Mouse (Mus musculus) adipose tissue, adult 10 weeks (tissue): Measurements from ENCODE around the gene Cby1. TPM values are rescaled to one million over a fixed set of nuclear protein-coding genes. Genes with fewer than 3 reads are reported as not detected.

Experiments
- polyA plus RNA-seq: library from polyadenylated mRNA; stranded (reverse); fragments of 350-450 nt; fragmentation: Illumina TruSeq; extraction: RNeasy Lipid Tissue Mini Kit (QIAGEN cat#74804); gene quantifications from one replicate; pipeline ENCODE4 v1.2.3, GENCODE M21; 2014; ENCODE audit warnings: low read depth, low replicate concordance

Cby1 gene
- 23.7 TPM for polyA plus RNA-seq

DNA sequence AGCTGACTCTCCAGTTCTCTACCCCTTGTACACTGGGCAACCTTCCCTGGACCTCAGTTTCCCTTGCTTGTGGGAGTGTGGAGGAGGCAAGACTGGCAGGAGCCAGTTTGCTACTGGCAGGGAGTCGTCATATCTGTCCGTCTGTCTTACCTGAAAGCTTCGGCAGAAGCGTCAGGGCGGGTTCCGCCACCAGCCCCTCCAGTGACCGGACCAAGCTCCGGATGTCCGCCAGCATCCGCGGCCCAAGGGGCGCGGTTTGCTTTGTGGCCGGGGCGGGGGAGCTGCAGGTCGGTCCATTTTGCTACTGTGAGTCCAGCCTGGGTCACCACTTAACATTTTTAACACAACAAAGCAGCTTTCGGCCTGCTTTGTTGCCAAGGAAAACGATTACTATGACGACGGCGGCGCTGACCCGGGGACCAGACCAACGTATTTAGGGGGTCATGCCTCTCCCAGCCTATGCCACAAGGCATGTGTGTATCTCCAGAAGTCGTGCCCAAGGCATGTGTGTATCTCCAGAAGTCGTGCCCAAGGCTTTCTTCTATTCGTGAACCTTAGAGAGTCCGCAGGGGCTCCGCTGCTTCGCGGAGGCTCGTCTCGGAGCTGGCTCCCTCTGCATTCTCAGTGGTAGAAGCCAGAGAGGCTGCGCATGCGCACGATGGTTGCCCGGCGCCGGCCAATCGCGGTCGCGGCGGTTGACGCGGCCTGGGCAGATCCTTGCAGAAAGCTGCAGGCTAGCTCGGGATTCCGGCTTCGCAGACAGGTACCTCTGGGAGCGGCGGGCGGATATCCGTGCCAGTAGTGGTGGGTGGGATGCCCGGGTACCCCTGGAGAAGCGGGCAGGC lies at the start of gene Cby1, which contains the start of gene Fam227a:
Gene Cby1, plus strand, starts transcription at position 669 of the 845 bp plus-strand sequence.
Gene Fam227a, minus strand, starts transcription at position 426 of the 845 bp plus-strand sequence.

DNA sequence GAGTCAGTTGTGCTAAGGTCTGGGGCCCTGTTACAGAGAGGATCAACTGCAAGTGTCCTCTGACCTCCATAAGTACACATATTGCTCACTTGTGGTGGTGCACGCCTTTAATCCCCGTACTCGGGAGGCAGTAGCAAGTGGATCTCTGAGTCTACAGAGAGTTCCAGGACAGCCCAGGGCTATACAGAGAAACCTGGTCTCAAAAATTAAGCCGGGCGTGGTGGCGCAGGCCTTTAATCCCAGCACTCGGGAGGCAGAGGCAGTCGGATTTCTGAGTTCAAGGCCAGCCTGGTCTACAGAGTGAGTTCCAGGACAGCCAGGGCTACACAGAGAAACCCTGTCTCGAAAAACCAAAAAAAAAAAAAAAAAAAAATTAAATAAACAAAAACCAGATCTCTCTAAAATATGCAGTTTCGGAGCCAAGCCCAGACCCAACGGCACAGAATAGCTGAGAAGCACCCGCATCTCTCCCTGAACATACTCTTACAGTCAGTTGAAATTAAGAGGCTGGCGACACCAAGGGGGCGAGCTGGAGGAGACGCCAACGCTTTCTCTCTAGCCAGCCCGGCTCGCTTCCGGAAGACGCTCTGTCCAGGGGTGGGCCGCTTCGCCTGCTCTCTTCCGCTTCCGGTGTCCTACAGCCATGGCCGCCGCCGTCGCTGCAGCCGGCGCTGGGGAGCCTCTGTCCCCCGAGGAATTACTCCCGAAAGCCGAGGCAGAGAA lies 11.4 kb downstream of the Cby1 start, which contains the start of gene Tomm22:
Gene Tomm22, plus strand, starts transcription at position 613 of the 723 bp plus-strand sequence.

DNA sequence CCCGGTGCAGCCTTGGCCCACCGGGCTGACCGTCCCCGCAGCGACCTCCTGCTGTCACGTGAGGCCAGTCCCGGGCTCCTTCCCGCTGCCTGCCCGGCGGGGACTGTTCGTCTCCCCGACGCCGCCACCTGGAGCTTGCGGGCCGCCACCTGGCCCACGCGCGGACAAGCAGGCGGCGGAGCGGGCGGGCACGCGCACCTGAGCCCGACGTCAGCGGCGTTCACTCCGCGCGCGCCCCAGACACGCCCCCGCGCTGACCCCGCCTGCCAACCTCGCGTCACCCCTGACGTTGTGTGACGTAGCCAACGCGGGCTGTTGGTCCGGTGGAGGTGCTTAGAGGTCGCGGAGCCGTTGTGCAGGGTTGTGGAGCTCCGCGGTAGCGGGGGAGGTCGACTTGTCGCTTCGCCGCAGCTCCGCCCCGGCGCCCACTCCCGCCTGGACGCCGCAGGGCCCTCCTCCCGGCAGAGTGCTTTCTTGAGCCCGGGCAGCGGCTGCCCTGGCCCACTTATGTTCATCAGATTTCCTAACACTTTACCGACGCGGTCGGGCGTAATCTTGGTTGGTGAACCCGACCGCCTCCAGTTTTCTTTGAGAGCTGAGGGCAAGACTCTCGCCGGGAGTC lies 28.8 kb downstream of the Cby1 start, which contains the start of gene Josd1:
Gene Josd1, minus strand, starts transcription at position 274 of the 622 bp plus-strand sequence.

DNA sequence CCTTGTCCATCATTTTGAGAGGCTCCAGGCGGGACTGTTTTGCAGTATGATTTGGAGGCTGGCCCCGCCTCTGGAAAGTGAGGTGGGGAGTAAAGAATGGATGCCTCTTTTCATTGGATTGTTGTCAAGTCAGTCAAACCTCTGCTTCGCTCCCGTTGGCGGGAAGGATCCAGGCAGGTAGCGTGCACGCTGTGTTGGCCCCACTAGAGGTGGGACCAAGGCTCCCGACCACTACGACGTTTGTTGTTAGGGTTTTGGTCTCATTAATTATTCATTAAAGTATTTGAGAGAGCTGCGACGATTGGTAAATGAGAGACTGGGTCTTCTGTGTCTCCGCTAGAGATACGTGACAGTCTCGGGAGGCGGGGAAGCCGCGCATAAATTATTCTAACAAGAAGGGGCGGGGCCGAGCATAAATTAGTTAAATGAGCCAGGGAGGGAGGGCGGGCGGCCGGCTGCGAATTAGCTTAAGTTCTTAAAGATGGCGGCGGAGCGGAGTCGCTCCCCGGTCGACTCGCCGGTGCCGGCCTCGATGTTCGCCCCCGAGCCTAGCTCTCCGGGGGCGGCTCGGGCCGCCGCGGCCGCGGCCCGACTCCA lies 31.5 kb downstream of the Cby1 start, which contains the start of gene Gtpbp1:
Gene Gtpbp1, plus strand, starts transcription at position 420 of the 597 bp plus-strand sequence.

Other genes starting within 250 kb of the Cby1 start
- gene Csnk1e, start 203.6 kb upstream of the Cby1 start, polyA plus RNA-seq: 58.9 TPM
- not detected for gene Kcnj4, start 154.0 kb upstream of the Cby1 start, polyA plus RNA-seq
- 16.6 TPM for gene Kdelr3, start 142.8 kb upstream of the Cby1 start, polyA plus RNA-seq
- 340 TPM for gene Ddx17, start 112.5 kb upstream of the Cby1 start, polyA plus RNA-seq
- 1.0 TPM for gene Dmc1, start 54.1 kb upstream of the Cby1 start, polyA plus RNA-seq
- 5.0 TPM for gene Fam227a, start 243 bp upstream of the Cby1 start, polyA plus RNA-seq
- gene Tomm22, start 11.7 kb downstream of the Cby1 start, polyA plus RNA-seq: 102 TPM
- 28.7 TPM for gene Josd1, start 28.7 kb downstream of the Cby1 start, polyA plus RNA-seq
- gene Gtpbp1, start 31.6 kb downstream of the Cby1 start, polyA plus RNA-seq: 29.5 TPM
- 89.3 TPM for gene Sun2, start 83.3 kb downstream of the Cby1 start, polyA plus RNA-seq
- 28.9 TPM for gene Dnal4, start 118.7 kb downstream of the Cby1 start, polyA plus RNA-seq
- 6.2 TPM for gene Nptxr, start 145.6 kb downstream of the Cby1 start, polyA plus RNA-seq
- 1.1 TPM for gene Npcd, start 175.0 kb downstream of the Cby1 start, polyA plus RNA-seq
- gene Cbx6, start 175.5 kb downstream of the Cby1 start, polyA plus RNA-seq: 64.2 TPM
- gene Apobec3, start 232.5 kb downstream of the Cby1 start, polyA plus RNA-seq: 76.7 TPM